Mouse (Mus musculus) hindbrain, embryonic 13.5 days (tissue): ENCODE results near the gene Filip1. TPM values are rescaled to one million over a fixed set of nuclear protein-coding genes. Genes with fewer than 3 reads are reported as not detected.

Experiments used
- ATAC-seq: fragments of 200-750 bp; cut with Nextera tagmentation; 2 replicates; pipeline ENCODE4 v1.8.0; 2017; ENCODE audit warnings: moderate TSS enrichment; ENCODE audit not compliant: low FRiP score
- H3K27ac ChIP-seq: fragments of 300-500 bp; sonication (generic); 2 replicates; pipeline ENCODE4 v1.5.1; 2015; ENCODE audit warnings: inconsistent platforms, mild to moderate bottlenecking, moderate library complexity
- H3K27me3 ChIP-seq: fragments of 300-500 bp; sonication (generic); 2 replicates; pipeline ENCODE4 v1.6.1; 2015; ENCODE audit warnings: mild to moderate bottlenecking, inconsistent platforms
- H3K36me3 ChIP-seq: fragments of 300-500 bp; sonication (generic); 2 replicates; pipeline ENCODE4 v1.6.1; 2015; ENCODE audit warnings: mild to moderate bottlenecking, inconsistent platforms
- H3K4me1 ChIP-seq: fragments of 300-500 bp; sonication (generic); replicated peaks from 2 replicates; pipeline ENCODE4 v1.6.1; 2015; ENCODE audit warnings: inconsistent platforms
- H3K4me2 ChIP-seq: fragments of 300-500 bp; sonication (generic); 2 replicates; pipeline ENCODE4 v1.6.1; 2015; ENCODE audit warnings: inconsistent platforms, mild to moderate bottlenecking, moderate library complexity
- H3K4me3 ChIP-seq: fragments of 300-500 bp; sonication (generic); 2 replicates; pipeline ENCODE4 v1.5.1; 2015; ENCODE audit warnings: mild to moderate bottlenecking, inconsistent platforms
- H3K9ac ChIP-seq: fragments of 300-500 bp; sonication (generic); 2 replicates; pipeline ENCODE4 v1.6.1; 2015; ENCODE audit warnings: mild to moderate bottlenecking, inconsistent platforms
- H3K9me3 ChIP-seq: fragments of 300-500 bp; sonication (generic); 2 replicates; pipeline ENCODE4 v1.6.1; 2016; ENCODE audit warnings: inconsistent platforms
- WGBS: fragments of 180-500 bp; shearing (Covaris S2); methylation state at CpG from one replicate; pipeline ENCODE4 v1.1.7; 2015; 5-methylcytosine and 5-hydroxymethylcytosine counted together
- polyA plus RNA-seq: library from polyadenylated mRNA; unstranded; fragments of >200 nt; fragmentation: Nextera tagmentation; extraction: Ambion mirVana; gene quantifications from 2 replicates; pipeline ENCODE4 v1.2.1, GENCODE M21; 2015

Filip1 gene
- polyA plus RNA-seq, 1 experiment from 2014 or later = 2.6 TPM

GRCm38 (mm10) chr9:79977549-79977971 is 35.1 kb downstream of the Filip1 start:
- H3K27me3 ChIP-seq = no peaks in the 10 kb centered on the region
- peak overlapping the region; percentile 19 for H3K4me3 ChIP-seq
- ATAC-seq = no peak
- H3K9me3 ChIP-seq = no peaks in the 10 kb centered on the region
- H3K36me3 ChIP-seq = no peaks in the 10 kb centered on the region
- H3K4me2 ChIP-seq = peak overlapping the region; percentile 42
- peaks cover 7% of the 10 kb centered on the region for H3K4me1 ChIP-seq
- peak overlapping the region; percentile 20; the same call in 1 of the 2 replicates for H3K27ac ChIP-seq
- whole genome bisulfite sequencing = 25% methylated on average over 13 of the region's 13 CpGs
- no peak overlapping the region; the same call in 1 of the 2 replicates for H3K9ac ChIP-seq

DNA sequence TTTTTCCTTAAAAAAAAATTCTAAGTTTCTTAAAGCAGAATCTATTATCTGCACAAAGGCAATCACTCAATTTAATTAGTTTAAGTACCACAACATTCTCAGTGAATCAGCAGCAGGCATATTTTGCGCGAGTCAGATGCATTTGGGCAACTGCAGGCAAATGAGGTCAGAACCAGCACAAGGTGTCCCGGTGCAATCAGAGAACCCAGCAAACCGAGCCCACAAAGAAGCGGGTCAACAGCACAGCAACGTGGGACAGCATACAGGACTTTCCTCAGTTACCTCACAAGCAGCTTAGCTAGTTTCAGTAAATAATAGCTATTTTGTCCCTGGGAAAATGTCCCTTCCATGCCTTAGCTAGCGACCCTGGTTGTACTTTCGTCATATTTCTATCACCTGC is 35.9 kb downstream of the Filip1 start:
- peaks cover 7% of the 10 kb centered on the region for H3K4me1 ChIP-seq
- H3K27me3 ChIP-seq = no peaks in the 10 kb centered on the region
- no peak overlapping the region for H3K27ac ChIP-seq
- H3K36me3 ChIP-seq = no peaks in the 10 kb centered on the region
- ATAC-seq = no peak
- 80% methylated on average over 8 of the region's 8 CpGs for WGBS
- no peak overlapping the region for H3K4me2 ChIP-seq
- no peak overlapping the region for H3K4me3 ChIP-seq
- H3K9me3 ChIP-seq = no peaks in the 10 kb centered on the region
- H3K9ac ChIP-seq = no peak overlapping the region

- no peak overlapping the region for H3K27ac ChIP-seq
- 76% methylated on average over 5 of the region's 5 CpGs for WGBS
- H3K36me3 ChIP-seq = no peaks in the 10 kb centered on the region
- no peak overlapping the region for H3K9ac ChIP-seq
- H3K9me3 ChIP-seq = no peaks in the 10 kb centered on the region
- H3K27me3 ChIP-seq = no peaks in the 10 kb centered on the region
- no peak overlapping the region for H3K4me2 ChIP-seq
- no peak for ATAC-seq
- H3K4me3 ChIP-seq = no peak overlapping the region
- H3K4me1 ChIP-seq = peaks cover 7% of the 10 kb centered on the region
Observed at GRCm38 (mm10) chr9:79975121-79975520, 37.5 kb downstream of the Filip1 start.

- Histone ChIP-seq H3K36me3 (no peaks in the 10 kb centered on the region), H3K27me3 (no peaks in the 10 kb centered on the region), H3K9ac (no peak overlapping the region), H3K4me2 (no peak overlapping the region), H3K4me1 (peaks cover 7% of the 10 kb centered on the region), H3K4me3 (no peak overlapping the region), H3K27ac (no peak overlapping the region), H3K9me3 (no peaks in the 10 kb centered on the region)
- no peak for ATAC-seq
- WGBS = 89% methylated on average over 8 of the region's 8 CpGs
Observed at GRCm38 (mm10) chr9:79973582-79973981, 39.1 kb downstream of the Filip1 start.

- H3K9ac ChIP-seq = no peak overlapping the region
- no peaks in the 10 kb centered on the region for H3K36me3 ChIP-seq
- no peak for ATAC-seq
- no peak overlapping the region for H3K4me2 ChIP-seq
- H3K27ac ChIP-seq = no peak overlapping the region
- H3K9me3 ChIP-seq = no peaks in the 10 kb centered on the region
- H3K27me3 ChIP-seq = no peaks in the 10 kb centered on the region
- 94% methylated on average over 6 of the region's 6 CpGs for WGBS
- peaks cover 5% of the 10 kb centered on the region for H3K4me1 ChIP-seq
- no peak overlapping the region for H3K4me3 ChIP-seq
Observed at GRCm38 (mm10) chr9:79972705-79973104, 39.9 kb downstream of the Filip1 start.

- no peaks in the 10 kb centered on the region for H3K9me3 ChIP-seq
- no peaks in the 10 kb centered on the region for H3K36me3 ChIP-seq
- no peaks in the 10 kb centered on the region for H3K27me3 ChIP-seq
- no peak overlapping the region for H3K4me2 ChIP-seq
- ATAC-seq = no peak
- no peak overlapping the region for H3K4me3 ChIP-seq
- no peak overlapping the region for H3K27ac ChIP-seq
- no peak overlapping the region for H3K9ac ChIP-seq
- WGBS = 92% methylated on average over 6 of the region's 6 CpGs
- no peaks in the 10 kb centered on the region for H3K4me1 ChIP-seq
Observed at GRCm38 (mm10) chr9:79971619-79972018, 41.0 kb downstream of the Filip1 start.

DNA sequence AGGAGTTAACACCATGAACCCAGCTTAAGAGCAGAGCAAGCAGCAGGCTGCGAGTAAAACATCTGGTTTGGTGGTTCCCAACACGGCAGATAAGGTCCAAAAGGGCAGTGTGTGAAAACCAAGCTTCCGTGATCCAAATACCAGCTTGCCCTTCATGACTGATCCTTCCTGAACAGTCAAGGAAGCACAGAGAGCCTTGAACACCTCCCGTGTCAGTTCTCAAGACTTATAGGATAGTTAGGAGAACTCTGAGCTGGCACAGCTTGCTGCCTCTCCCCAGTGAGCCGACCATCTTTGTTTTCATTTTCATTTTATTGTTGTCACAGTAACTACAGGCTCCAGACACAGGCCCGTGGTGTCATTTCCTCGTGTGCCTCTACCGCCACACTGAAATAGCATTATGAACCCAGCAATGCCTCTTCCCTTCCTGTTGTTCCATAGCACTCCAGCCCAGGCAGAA is 42.0 kb downstream of the Filip1 start:
- Histone ChIP-seq H3K27me3 (no peaks in the 10 kb centered on the region), H3K4me1 (no peaks in the 10 kb centered on the region), H3K36me3 (no peaks in the 10 kb centered on the region), H3K9ac (no peak overlapping the region), H3K9me3 (no peaks in the 10 kb centered on the region), H3K4me3 (no peak overlapping the region), H3K4me2 (no peak overlapping the region), H3K27ac (no peak overlapping the region)
- no peak for ATAC-seq
- WGBS = 78% methylated on average over 8 of the region's 8 CpGs

- WGBS = 90% methylated on average over 4 of the region's 4 CpGs
- H3K4me2 ChIP-seq = no peak overlapping the region
- no peaks in the 10 kb centered on the region for H3K4me1 ChIP-seq
- no peak overlapping the region for H3K9ac ChIP-seq
- H3K4me3 ChIP-seq = no peak overlapping the region
- H3K27ac ChIP-seq = no peak overlapping the region
- no peaks in the 10 kb centered on the region for H3K36me3 ChIP-seq
- H3K9me3 ChIP-seq = no peaks in the 10 kb centered on the region
- no peak for ATAC-seq
- H3K27me3 ChIP-seq = no peaks in the 10 kb centered on the region
Observed at GRCm38 (mm10) chr9:79969544-79969943, 43.1 kb downstream of the Filip1 start.

GRCm38 (mm10) chr9:79966711-79967487 is 45.8 kb downstream of the Filip1 start:
- H3K4me3 ChIP-seq = no peak overlapping the region
- H3K9me3 ChIP-seq = no peaks in the 10 kb centered on the region
- H3K27me3 ChIP-seq = no peaks in the 10 kb centered on the region
- 82% methylated on average over 12 of the region's 12 CpGs for WGBS
- H3K4me1 ChIP-seq = peaks cover 2% of the 10 kb centered on the region
- no peaks in the 10 kb centered on the region for H3K36me3 ChIP-seq
- H3K27ac ChIP-seq = no peak overlapping the region
- no peak for ATAC-seq
- no peak overlapping the region for H3K4me2 ChIP-seq
- no peak overlapping the region for H3K9ac ChIP-seq

GRCm38 (mm10) chr9:79965600-79966392 is 46.9 kb downstream of the Filip1 start:
- H3K4me2 ChIP-seq = no peak overlapping the region
- H3K36me3 ChIP-seq = no peaks in the 10 kb centered on the region
- H3K4me1 ChIP-seq = peaks cover 5% of the 10 kb centered on the region
- no peaks in the 10 kb centered on the region for H3K9me3 ChIP-seq
- H3K4me3 ChIP-seq = no peak overlapping the region
- ATAC-seq = no peak
- no peak overlapping the region for H3K9ac ChIP-seq
- no peaks in the 10 kb centered on the region for H3K27me3 ChIP-seq
- WGBS = 79% methylated on average over 14 of the region's 14 CpGs
- no peak overlapping the region for H3K27ac ChIP-seq

DNA sequence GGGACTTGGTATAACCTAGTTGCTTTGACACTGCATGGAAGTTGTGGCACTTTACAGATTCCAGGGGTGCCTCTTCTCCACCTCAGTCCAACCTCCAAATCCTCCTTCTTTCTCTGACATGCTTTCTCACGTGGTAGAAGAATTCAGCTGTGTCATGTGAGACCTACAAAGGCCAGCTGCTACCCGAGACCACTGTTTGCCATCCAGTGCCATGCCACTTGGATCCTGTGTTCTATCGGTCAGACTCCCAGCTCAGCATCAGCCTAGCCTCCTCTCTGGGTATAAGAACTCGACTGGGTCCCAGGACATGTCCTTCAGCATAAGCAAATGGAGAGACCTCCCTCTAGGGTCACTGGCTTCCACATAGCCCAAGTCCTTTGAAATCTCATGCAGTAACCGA is 47.6 kb downstream of the Filip1 start:
- no peaks in the 10 kb centered on the region for H3K36me3 ChIP-seq
- no peak overlapping the region for H3K4me2 ChIP-seq
- WGBS = 85% methylated on average over 5 of the region's 5 CpGs
- H3K27me3 ChIP-seq = no peaks in the 10 kb centered on the region
- no peak for ATAC-seq
- H3K4me3 ChIP-seq = no peak overlapping the region
- no peak overlapping the region for H3K9ac ChIP-seq
- no peaks in the 10 kb centered on the region for H3K9me3 ChIP-seq
- H3K4me1 ChIP-seq = peaks cover 5% of the 10 kb centered on the region
- H3K27ac ChIP-seq = no peak overlapping the region

DNA sequence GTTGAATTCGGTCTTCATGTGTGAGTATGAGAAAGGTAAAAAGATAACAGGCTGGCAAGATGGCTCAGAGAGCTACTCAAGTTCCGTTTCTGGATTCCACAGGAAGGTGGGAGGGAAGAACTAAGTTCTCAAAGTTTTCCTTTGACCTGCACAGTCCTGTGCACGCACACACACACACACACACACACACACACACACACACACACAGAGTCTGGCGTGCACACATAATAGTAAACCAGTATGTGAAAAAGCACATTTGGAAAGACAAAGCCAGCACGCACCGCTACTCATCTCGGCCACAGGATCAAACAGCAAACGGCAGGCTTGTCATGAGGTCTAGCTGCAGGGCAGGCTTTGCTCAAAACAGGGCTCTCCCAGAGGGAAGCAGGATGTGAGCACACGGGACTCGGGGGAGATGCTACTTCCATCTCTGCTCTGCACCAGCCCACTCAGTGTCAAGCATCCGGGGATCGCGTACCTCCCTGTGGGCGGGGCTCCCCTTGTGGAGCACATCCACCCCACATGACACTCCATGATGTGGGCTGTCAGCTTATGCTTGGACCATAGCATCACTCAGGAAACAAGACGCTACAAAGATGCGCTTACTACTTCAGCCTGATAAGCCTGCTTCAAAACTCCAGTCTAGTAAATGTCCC is 50.9 kb downstream of the Filip1 start:
- peak; percentile 91 for ATAC-seq
- H3K36me3 ChIP-seq = no peaks in the 10 kb centered on the region
- no peak overlapping the region for H3K27ac ChIP-seq
- peaks cover 5% of the 10 kb centered on the region for H3K4me1 ChIP-seq
- H3K4me3 ChIP-seq = peak overlapping the region; percentile 19
- peak overlapping the region; percentile 43 for H3K4me2 ChIP-seq
- no peaks in the 10 kb centered on the region for H3K27me3 ChIP-seq
- H3K9me3 ChIP-seq = no peaks in the 10 kb centered on the region
- 61% methylated on average over 16 of the region's 16 CpGs for WGBS
- 0 out of 2 replicates have a peak overlapping the region, but pooled peaks have one; percentile 39 for H3K9ac ChIP-seq
